Mouse (Mus musculus) heart, postnatal 0 days (tissue): ENCODE measurements around the gene Cdkal1. TPM values are rescaled to one million over a fixed set of nuclear protein-coding genes. Genes with fewer than 3 reads are reported as not detected.

Experiments
- ATAC-seq: fragments of 200-750 bp; cut with Nextera tagmentation; 2 replicates; pipeline ENCODE4 v1.8.0; 2017; ENCODE audit warnings: low read depth, moderate number of reproducible peaks, moderate library complexity; ENCODE audit not compliant: insufficient read depth
- DNase-seq: peaks from one replicate; pipeline ENCODE4 v3.0.0-alpha.2; 2016; ENCODE audit warnings: low spot score
- H3K27ac ChIP-seq: fragments of 300-500 bp; sonication (generic); 2 replicates; pipeline ENCODE4 v1.5.1; 2014; ENCODE audit warnings: low read depth, mild to moderate bottlenecking
- H3K27me3 ChIP-seq: fragments of 300-500 bp; sonication (generic); 2 replicates; pipeline ENCODE4 v1.6.1; 2014; ENCODE audit warnings: low read length, mixed read lengths; ENCODE audit not compliant: control insufficient read depth, insufficient read depth
- H3K36me3 ChIP-seq: fragments of 300-500 bp; sonication (generic); replicated peaks from 2 replicates; pipeline ENCODE4 v1.6.1; 2014; ENCODE audit warnings: low read length, mixed read lengths; ENCODE audit not compliant: control insufficient read depth, insufficient read depth
- H3K4me1 ChIP-seq: fragments of 300-500 bp; sonication (generic); 2 replicates; pipeline ENCODE4 v1.6.1; 2014; ENCODE audit warnings: antibody characterized with exemption; ENCODE audit not compliant: control insufficient read depth, insufficient read depth
- H3K4me2 ChIP-seq: fragments of 300-500 bp; sonication (generic); 2 replicates; pipeline ENCODE4 v1.6.1; 2014; ENCODE audit warnings: low read depth, mild to moderate bottlenecking, low read length, moderate library complexity
- H3K4me3 ChIP-seq: fragments of 300-500 bp; sonication (generic); 2 replicates; pipeline ENCODE4 v1.5.1; 2014; ENCODE audit warnings: low read depth, low read length
- H3K9ac ChIP-seq: fragments of 300-500 bp; sonication (generic); replicated peaks from 2 replicates; pipeline ENCODE4 v1.6.1; 2014; ENCODE audit warnings: low read depth, low read length, mixed read lengths
- H3K9me3 ChIP-seq: fragments of 300-500 bp; sonication (generic); replicated peaks from 2 replicates; pipeline ENCODE4 v1.6.1; 2016; ENCODE audit warnings: low read length; ENCODE audit not compliant: control insufficient read depth
- CTCF ChIP-seq: IDR thresholded peaks from 2 replicates; pipeline ENCODE4 v1.5.1; 2016; ENCODE audit warnings: antibody characterized with exemption, control low read depth, low read depth
- EP300 ChIP-seq: IDR thresholded peaks from 2 replicates; pipeline ENCODE4 v1.6.1; 2016; ENCODE audit warnings: antibody characterized with exemption, low read depth
- WGBS: fragments of 180-500 bp; shearing (Covaris S2); extraction: QIAGEN DNeasy Blood & Tissue Kit; methylation state at CpG from one replicate; pipeline ENCODE4 v1.1.7; 2014; 5-methylcytosine and 5-hydroxymethylcytosine counted together
- polyA plus RNA-seq: library from polyadenylated mRNA; unstranded; fragments of >200 nt; fragmentation: Nextera tagmentation; extraction: Ambion mirVana; gene quantifications from 2 replicates; pipeline ENCODE4 v1.2.1, GENCODE M21; 2015
- total RNA-seq: library from RNA; depleted of rRNA; stranded (reverse); fragments of >200 nt; gene quantifications from 2 replicates; pipeline ENCODE4 v1.2.3, GENCODE M21; 2014; ENCODE audit warnings: low replicate concordance

The Cdkal1 gene
- total and polyA plus RNA-seq, 2 experiments from 2014 or later: 9.6 to 17.6 TPM

DNA sequence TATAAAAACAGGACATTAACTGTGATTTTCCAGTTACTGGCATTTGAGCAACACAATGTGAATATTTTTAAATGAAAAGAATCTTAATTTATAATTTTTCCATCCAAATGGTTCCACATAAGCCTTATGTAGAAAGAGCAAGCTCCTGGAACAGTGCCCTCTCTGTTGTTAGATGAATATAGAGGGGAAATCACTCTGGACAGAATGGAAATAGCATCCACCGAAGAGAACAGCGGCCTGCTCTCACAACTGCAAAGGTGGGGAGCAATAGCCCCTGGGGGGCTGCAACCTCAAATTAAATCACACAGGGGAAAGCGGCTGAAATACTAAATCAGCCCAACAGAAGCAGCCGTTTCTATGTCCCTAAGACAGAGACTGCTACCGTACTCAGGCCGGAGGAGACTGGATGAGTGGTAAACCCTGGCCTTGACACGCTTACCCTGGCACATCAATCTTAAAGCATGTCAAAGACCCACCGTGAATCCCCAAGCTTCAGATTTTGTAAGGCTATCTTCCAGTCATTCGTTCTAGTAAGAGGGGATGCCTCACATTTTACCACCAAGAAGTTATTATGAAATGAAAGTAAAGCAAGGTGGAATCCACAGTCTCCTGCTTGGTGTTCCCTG, 300.2 kb downstream of the Cdkal1 start:
- Histone ChIP-seq H3K4me3 (no peak overlapping the region), H3K4me1 (peaks cover 32% of the 10 kb centered on the region; the same call in 1 of the 2 replicates), H3K27me3 (no peaks in the 10 kb centered on the region), H3K36me3 (no peaks in the 10 kb centered on the region), H3K9ac (no peak overlapping the region), H3K4me2 (no peak overlapping the region), H3K9me3 (no peaks in the 10 kb centered on the region), H3K27ac (no peak overlapping the region)
- WGBS: 83% methylated on average over 9 of the region's 9 CpGs
- TF ChIP-seq CTCF (no peak), EP300 (no peak)
- ATAC-seq: no peak
- DNase-seq: no peak

DNA sequence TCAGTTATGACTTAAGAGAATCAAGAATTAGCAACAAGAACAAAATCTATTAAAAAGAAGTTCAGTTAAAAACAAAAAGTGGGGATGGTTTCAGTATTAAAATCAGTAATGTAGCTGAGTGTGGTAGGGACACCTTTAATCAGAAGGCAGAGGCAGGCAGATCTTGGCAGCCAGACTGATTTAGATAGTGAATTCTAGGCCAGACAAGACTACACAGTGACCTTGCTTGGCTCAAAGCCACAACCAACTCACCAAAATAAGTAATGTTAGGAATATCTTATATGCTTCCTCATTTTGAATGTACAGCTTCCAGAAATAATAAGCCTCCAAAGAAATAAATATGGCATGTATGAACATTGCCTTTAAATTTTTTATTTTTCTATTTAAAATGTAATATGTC, 301.7 kb downstream of the Cdkal1 start:
- Histone ChIP-seq H3K36me3 (no peaks in the 10 kb centered on the region), H3K4me3 (no peak overlapping the region), H3K4me2 (no peak overlapping the region), H3K27ac (no peak overlapping the region), H3K9me3 (no peaks in the 10 kb centered on the region), H3K4me1 (peaks cover 29% of the 10 kb centered on the region; the same call in 1 of the 2 replicates), H3K9ac (no peak overlapping the region), H3K27me3 (no peaks in the 10 kb centered on the region)
- TF ChIP-seq EP300: no peak
- no peak for TF ChIP-seq CTCF
- ATAC-seq (no peak), DNase-seq (no peak)

DNA sequence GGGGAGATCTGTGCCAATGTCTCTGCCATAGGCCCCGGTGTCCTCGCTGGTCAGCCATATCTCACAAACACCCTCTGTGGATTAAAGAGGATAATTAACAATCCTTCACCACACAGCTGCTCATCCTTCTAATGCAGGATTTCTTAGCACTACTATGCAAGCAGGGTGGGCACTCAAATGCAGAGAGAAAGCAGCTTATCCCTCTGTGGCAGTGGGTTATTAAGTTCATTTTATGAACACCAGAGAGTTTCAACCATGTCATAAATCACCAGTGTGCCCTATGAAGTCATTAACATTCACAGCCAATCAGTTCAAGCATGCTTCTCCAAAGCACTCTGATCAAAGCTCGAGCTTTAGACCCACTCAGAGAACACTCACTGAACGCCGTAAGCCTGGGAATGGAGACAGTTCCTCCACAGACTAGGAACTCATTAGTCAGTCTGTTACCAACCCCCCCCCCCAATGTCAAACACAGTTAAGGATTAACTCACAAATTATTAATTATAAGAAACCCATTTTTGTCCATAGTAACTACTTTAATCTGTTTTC, 303.1 kb downstream of the Cdkal1 start:
- TF ChIP-seq CTCF: no peak
- TF ChIP-seq EP300: no peak
- Histone ChIP-seq H3K4me1 (peaks cover 17% of the 10 kb centered on the region; the same call in 1 of the 2 replicates), H3K4me3 (no peak overlapping the region), H3K36me3 (no peaks in the 10 kb centered on the region), H3K9ac (no peak overlapping the region), H3K4me2 (no peak overlapping the region), H3K27ac (no peak overlapping the region), H3K27me3 (no peaks in the 10 kb centered on the region), H3K9me3 (no peaks in the 10 kb centered on the region)
- ATAC-seq (no peak), DNase-seq (no peak)
- WGBS: 86% methylated on average over 5 of the region's 5 CpGs

DNA sequence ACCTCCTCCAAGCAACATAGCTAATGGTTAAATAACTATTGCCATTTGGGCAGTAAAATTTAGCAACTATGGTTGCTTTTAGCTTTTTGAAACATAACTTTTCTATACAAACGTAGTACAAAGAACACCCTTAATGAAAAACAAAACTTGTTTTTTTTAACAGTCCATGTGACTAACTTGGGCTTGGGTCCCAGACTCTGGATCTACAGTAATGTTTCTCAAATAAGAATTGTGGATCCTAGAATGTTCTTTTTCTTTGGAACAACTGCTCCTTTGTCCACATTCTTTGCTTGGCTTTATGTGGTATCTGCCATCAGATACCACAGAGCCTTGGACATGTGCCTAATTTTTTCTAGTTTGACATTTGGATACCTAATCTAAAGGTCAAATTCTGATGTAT, 304.6 kb downstream of the Cdkal1 start:
- TF ChIP-seq CTCF (no peak), EP300 (no peak)
- 56% methylated on average over 1 of the region's 1 CpGs for WGBS
- Histone ChIP-seq H3K27me3 (no peaks in the 10 kb centered on the region), H3K36me3 (no peaks in the 10 kb centered on the region), H3K9me3 (no peaks in the 10 kb centered on the region), H3K4me3 (no peak overlapping the region), H3K27ac (peak overlapping the region; percentile 75), H3K9ac (no peak overlapping the region), H3K4me1 (0 out of 2 replicates have a peak, but pooled peaks cover 13% of the 10 kb centered on the region), H3K4me2 (no peak overlapping the region)
- ATAC-seq (no peak), DNase-seq (no peak)

DNA sequence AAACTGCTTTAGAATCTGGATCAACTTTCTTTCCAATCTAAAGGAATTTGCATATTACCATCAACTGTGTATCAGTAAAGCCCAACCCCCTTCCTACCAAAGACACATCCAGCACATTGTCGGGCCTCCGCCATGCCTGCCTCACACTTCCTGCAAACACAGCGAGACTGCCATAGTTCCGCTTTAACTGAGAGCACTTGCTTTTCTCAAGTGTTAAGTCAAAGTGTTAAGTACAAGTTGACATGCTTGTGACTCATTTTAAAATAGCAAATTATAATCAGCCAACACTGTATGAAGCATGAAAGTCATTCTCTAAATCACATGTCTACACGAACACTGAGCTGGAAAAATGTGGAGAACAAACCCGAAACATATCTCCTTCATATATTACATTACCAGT, 305.3 kb downstream of the Cdkal1 start:
- no peaks in the 10 kb centered on the region for H3K27me3 ChIP-seq
- H3K4me3 ChIP-seq: no peak overlapping the region
- no peak; the same call in 1 of the 2 replicates for TF ChIP-seq EP300
- no peak for TF ChIP-seq CTCF
- DNase-seq (peak; percentile 63), ATAC-seq (peak; percentile 82)
- H3K27ac ChIP-seq: peak overlapping the region; percentile 75
- no peak overlapping the region for H3K9ac ChIP-seq
- H3K4me2 ChIP-seq: no peak overlapping the region
- no peaks in the 10 kb centered on the region for H3K9me3 ChIP-seq
- no peaks in the 10 kb centered on the region for H3K36me3 ChIP-seq
- WGBS: 36% methylated on average over 6 of the region's 6 CpGs
- 0 out of 2 replicates have a peak, but pooled peaks cover 11% of the 10 kb centered on the region for H3K4me1 ChIP-seq
